Mouse (Mus musculus): ENCODE measurements around the gene Tnnt1. TPM values are rescaled to one million over a fixed set of nuclear protein-coding genes. Genes with fewer than 3 reads are reported as not detected.

Gene Tnnt1
- polyA plus RNA-seq, 1 experiment from 2014 or later = 15.2 TPM

DNA sequence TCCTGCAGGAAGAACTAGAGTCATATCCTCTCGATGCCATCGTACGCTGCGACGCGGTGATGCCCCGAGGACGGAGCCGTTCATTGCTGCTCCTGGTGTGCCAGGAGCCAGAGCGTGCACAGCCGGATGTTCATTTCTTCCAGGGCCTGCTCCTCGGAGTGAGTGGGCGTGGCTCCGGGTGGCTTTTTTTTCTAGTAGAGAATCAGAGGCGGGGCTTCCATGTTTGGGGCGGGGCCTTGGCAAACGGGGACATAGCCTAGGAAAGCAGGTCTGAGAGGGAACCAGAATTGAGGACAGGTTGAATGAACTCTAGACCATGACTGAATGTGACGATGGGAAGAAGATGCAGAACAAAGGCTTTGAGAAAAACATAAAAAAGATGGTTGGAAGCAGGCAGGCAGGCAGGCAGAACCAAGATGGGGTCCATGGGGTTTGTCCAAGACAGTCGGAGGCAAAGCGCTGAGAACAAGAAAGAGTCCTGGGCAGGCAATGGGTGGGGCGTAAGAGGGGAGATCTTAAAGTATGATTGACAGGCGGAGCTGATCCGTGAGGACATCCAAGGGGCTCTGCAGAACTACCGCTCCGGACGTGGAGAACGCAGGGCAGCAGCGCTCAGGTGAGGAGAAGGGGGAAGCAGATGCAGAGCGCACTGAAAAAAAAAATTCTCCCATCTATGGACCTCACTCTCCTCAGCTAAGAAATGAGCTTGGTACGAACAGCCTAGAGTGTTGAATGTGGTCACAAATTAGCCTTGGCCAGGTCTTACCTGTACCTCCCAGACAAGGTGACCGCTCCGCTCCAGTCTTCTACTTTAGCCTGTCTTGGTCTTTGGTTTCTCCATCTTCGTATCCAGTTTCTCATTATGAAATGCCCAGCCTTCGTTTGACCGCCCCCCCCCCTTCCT, 45.7 kb downstream of the Tnnt1 start:
- peak; percentile 21; the same call in 1 of the 2 replicates for ATAC-seq (ENCODE audit: low read depth)
- peak overlapping the region; percentile 38 for H3K4me2 ChIP-seq (ENCODE audit: low read depth, low read length)
- WGBS (ENCODE audit: insufficient replicate concordance) = 7% methylated on average over 35 of the region's 35 CpGs
- H3K9me3 ChIP-seq (replicated peaks; ENCODE audit: control insufficient read depth, low read length) = no peaks in the 10 kb centered on the region
- H3K27me3 ChIP-seq (ENCODE audit: control insufficient read depth, insufficient read depth, low read depth, low read length) = peaks cover 29% of the 10 kb centered on the region
- H3K4me3 ChIP-seq (ENCODE audit: low read depth, low read length) = peak overlapping the region; percentile 14
- H3K9ac ChIP-seq (ENCODE audit: low read depth, low read length) = no peak overlapping the region
- no peaks in the 10 kb centered on the region; the same call in 1 of the 2 replicates for H3K4me1 ChIP-seq (ENCODE audit: control insufficient read depth, low read depth, low read length)
- H3K27ac ChIP-seq (ENCODE audit: low read length) = no peak overlapping the region
- no peaks in the 10 kb centered on the region for H3K36me3 ChIP-seq (ENCODE audit: control insufficient read depth, insufficient read depth)

DNA sequence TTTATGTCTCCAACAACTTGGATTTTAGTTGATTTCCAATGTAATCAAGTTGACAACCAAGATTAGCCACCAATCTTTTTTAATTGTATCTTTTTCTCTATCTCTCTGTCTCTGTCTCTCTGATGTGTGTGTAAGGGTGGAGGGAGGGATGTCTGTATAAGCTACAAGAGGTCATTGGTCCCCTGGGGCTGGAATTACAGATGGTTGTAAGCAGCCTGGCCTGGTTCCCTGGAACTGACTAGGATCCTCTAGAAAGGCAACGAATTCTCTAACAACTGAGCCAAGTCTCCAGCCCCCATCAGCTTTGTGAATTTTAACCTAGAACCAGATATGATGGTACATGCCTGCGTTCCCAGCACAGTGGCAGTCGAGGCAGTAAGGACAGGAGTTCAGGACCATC, 48.4 kb downstream of the Tnnt1 start:
- Histone ChIP-seq H3K9ac (ENCODE audit: low read depth, low read length) (no peak overlapping the region), H3K27ac (ENCODE audit: low read length) (no peak overlapping the region), H3K9me3 (replicated peaks; ENCODE audit: control insufficient read depth, low read length) (no peaks in the 10 kb centered on the region), H3K36me3 (ENCODE audit: control insufficient read depth, insufficient read depth) (no peaks in the 10 kb centered on the region), H3K4me2 (ENCODE audit: low read depth, low read length) (no peak overlapping the region), H3K4me1 (ENCODE audit: control insufficient read depth, low read depth, low read length) (no peaks in the 10 kb centered on the region; the same call in 1 of the 2 replicates), H3K27me3 (ENCODE audit: control insufficient read depth, insufficient read depth, low read depth, low read length) (peaks cover 16% of the 10 kb centered on the region), H3K4me3 (ENCODE audit: low read depth, low read length) (no peak overlapping the region)
- WGBS (ENCODE audit: insufficient replicate concordance) = 56% methylated on average over 3 of the region's 3 CpGs
- ATAC-seq (ENCODE audit: low read depth) = no peak

DNA sequence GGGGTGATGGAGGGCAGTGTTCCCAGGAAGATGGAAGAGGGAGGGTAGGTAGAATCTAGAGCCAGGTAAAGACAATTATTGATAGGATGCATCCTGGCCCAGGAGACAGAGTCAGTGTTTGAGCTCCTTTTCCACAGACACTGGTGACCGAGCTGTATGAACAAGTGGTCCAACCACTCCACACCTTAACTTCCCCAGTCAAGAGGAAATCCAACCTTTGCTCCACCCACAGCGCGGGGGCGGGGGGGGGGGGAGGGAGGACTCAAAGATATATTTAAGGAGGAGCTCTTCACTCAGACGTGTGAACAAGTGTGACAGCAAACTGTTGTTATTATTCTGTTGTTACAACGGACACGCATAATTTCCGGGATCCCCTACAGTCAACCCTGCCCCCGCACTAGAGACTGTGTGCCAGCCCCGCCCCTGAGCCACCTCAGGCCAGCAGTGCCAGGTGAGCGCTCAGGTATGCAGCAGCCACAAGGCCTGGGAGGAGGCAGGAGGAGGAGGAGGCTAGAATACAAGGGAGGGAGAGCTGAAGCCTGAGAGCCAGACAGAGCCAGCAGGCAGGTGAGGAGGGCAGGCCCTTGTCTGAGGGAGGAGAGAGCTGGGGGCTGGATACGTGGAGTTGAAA, 51.9 kb downstream of the Tnnt1 start:
- Histone ChIP-seq H3K4me2 (ENCODE audit: low read depth, low read length) (no peak overlapping the region), H3K36me3 (ENCODE audit: control insufficient read depth, insufficient read depth) (no peaks in the 10 kb centered on the region), H3K4me1 (ENCODE audit: control insufficient read depth, low read depth, low read length) (no peaks in the 10 kb centered on the region; the same call in 1 of the 2 replicates), H3K27me3 (ENCODE audit: control insufficient read depth, insufficient read depth, low read depth, low read length) (no peaks in the 10 kb centered on the region), H3K27ac (ENCODE audit: low read length) (no peak overlapping the region), H3K9me3 (replicated peaks; ENCODE audit: control insufficient read depth, low read length) (no peaks in the 10 kb centered on the region), H3K4me3 (ENCODE audit: low read depth, low read length) (no peak overlapping the region), H3K9ac (ENCODE audit: low read depth, low read length) (no peak overlapping the region)
- no peak for ATAC-seq (ENCODE audit: low read depth)
- WGBS (ENCODE audit: insufficient replicate concordance) = 10% methylated on average over 11 of the region's 12 CpGs

DNA sequence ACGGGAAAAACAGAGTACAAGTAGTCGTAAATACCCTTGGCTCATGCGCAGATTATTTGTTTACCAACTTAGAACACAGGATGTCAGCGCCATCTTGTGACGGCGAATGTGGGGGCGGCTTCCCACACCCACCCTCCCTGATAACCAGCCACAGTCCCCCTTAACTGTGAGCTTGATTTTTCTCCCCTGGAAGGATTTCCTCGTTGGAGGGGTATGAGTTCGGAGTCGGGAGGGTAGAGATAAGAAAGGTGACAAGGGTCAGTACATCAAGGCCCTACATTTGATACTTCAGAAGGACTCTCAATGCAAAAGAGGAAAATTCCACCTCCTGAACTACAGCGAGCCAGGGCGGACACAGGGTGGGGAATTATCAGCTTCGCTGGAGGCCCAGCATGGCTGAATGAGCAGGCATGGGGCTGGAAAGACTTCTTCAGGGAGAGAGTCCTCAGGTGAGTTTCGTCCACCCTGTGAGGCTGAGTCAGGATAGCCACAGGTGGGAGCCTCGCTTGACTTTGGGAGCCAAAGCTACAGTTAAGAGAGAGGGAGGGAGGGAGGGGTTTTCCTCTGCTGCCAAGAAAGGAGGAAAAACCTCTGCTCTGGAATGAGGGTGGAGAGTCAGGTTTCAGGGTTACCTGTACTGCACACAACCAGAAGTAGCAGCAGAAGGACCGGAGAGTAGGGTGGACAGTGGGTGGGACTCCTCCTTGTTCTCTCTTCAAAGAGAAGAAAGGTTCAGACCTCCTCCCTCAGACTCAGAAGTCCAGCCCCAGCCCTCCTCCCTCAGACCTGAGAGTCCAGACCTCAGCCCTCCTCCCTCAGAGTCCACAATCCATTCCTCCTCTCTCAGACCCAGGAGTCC, 55.4 kb downstream of the Tnnt1 start, which contains the start of gene Eps8l1:
Gene Eps8l1 (plus strand): TSS at position 99 of the 859 bp plus-strand sequence.
- Histone ChIP-seq H3K27ac (ENCODE audit: low read length) (peak within 1 kb of the TSS; percentile 79), H3K27me3 (ENCODE audit: control insufficient read depth, insufficient read depth, low read depth, low read length) (no peaks in the 10 kb centered on the region), H3K4me3 (ENCODE audit: low read depth, low read length) (peak within 1 kb of the TSS; percentile 51), H3K36me3 (ENCODE audit: control insufficient read depth, insufficient read depth) (no peaks in the 10 kb centered on the region), H3K9ac (ENCODE audit: low read depth, low read length) (peak within 1 kb of the TSS; percentile 63), H3K9me3 (replicated peaks; ENCODE audit: control insufficient read depth, low read length) (no peaks in the 10 kb centered on the region), H3K4me1 (ENCODE audit: control insufficient read depth, low read depth, low read length) (no peaks in the 10 kb centered on the region; the same call in 1 of the 2 replicates), H3K4me2 (ENCODE audit: low read depth, low read length) (peak within 1 kb of the TSS; percentile 33)
- WGBS (ENCODE audit: insufficient replicate concordance) = 49% methylated on average over 13 of the region's 16 CpGs
- ATAC-seq (ENCODE audit: low read depth) = peak; percentile 66

Other genes starting within 250 kb of the Tnnt1 start
- 0.09 and 0.18 TPM in 2 replicates for gene Ncr1, start 178.7 kb downstream of the Tnnt1 start, polyA plus RNA-seq (2015; fragmentation: Nextera tagmentation; extraction: Ambion mirVana)
- 3.2 and 3.3 TPM in 2 replicates for gene Gp6, start 118.6 kb downstream of the Tnnt1 start, polyA plus RNA-seq (2015; fragmentation: Nextera tagmentation; extraction: Ambion mirVana)
- gene Rdh13, start 70.7 kb downstream of the Tnnt1 start, polyA plus RNA-seq (2015; fragmentation: Nextera tagmentation; extraction: Ambion mirVana) = 4.2 and 4.3 TPM in 2 replicates
- 1.1 and 2.6 TPM in 2 replicates for gene Eps8l1, start 55.7 kb downstream of the Tnnt1 start, polyA plus RNA-seq (2015; fragmentation: Nextera tagmentation; extraction: Ambion mirVana)
- 6.9 and 8.0 TPM in 2 replicates for gene Ppp1r12c, start 14.7 kb downstream of the Tnnt1 start, polyA plus RNA-seq (2015; fragmentation: Nextera tagmentation; extraction: Ambion mirVana)
- gene Tnni3, start 7.8 kb upstream of the Tnnt1 start, polyA plus RNA-seq (2015; fragmentation: Nextera tagmentation; extraction: Ambion mirVana) = 0.32 and 0.40 TPM in 2 replicates
- 0.16 and 0.19 TPM in 2 replicates for gene Dnaaf3, start 16.1 kb upstream of the Tnnt1 start, polyA plus RNA-seq (2015; fragmentation: Nextera tagmentation; extraction: Ambion mirVana)
- 0.48 and 0.52 TPM in 2 replicates for gene Syt5, start 31.2 kb upstream of the Tnnt1 start, polyA plus RNA-seq (2015; fragmentation: Nextera tagmentation; extraction: Ambion mirVana)
- 0.02 TPM in 1 of 2 replicates, not detected in the other for gene Ptprh, start 87.7 kb upstream of the Tnnt1 start, polyA plus RNA-seq (2015; fragmentation: Nextera tagmentation; extraction: Ambion mirVana)
- gene Tmem86b, start 115.0 kb upstream of the Tnnt1 start, polyA plus RNA-seq (2015; fragmentation: Nextera tagmentation; extraction: Ambion mirVana) = 38.2 and 39.0 TPM in 2 replicates
- gene Ppp6r1, start 142.6 kb upstream of the Tnnt1 start, polyA plus RNA-seq (2015; fragmentation: Nextera tagmentation; extraction: Ambion mirVana) = 2.4 and 3.4 TPM in 2 replicates
- 46.8 and 49.1 TPM in 2 replicates for gene Hspbp1, start 168.7 kb upstream of the Tnnt1 start, polyA plus RNA-seq (2015; fragmentation: Nextera tagmentation; extraction: Ambion mirVana)
- gene Brsk1, start 174.2 kb upstream of the Tnnt1 start, polyA plus RNA-seq (2015; fragmentation: Nextera tagmentation; extraction: Ambion mirVana) = 0.14 TPM in 1 of 2 replicates, not detected in the other
- gene Tmem150b, start 208.9 kb upstream of the Tnnt1 start, polyA plus RNA-seq (2015; fragmentation: Nextera tagmentation; extraction: Ambion mirVana) = 0.33 and 0.36 TPM in 2 replicates
- 41.3 and 47.4 TPM in 2 replicates for gene Kmt5c, start 223.7 kb upstream of the Tnnt1 start, polyA plus RNA-seq (2015; fragmentation: Nextera tagmentation; extraction: Ambion mirVana)
- 65.0 and 71.5 TPM in 2 replicates for gene Cox6b2, start 236.7 kb upstream of the Tnnt1 start, polyA plus RNA-seq (2015; fragmentation: Nextera tagmentation; extraction: Ambion mirVana)

All from liver, embryonic 16.5 days (tissue).